Mouse (Mus musculus) ovary, adult 18-20 months (tissue): ENCODE data around the gene Krt8.

ENCODE experiments used
- DNase-seq: peaks from one replicate; pipeline ENCODE4 v3.0.0; 2022; ENCODE audit warnings: low spot score, mixed read lengths

Krt8 gene

GRCm38 (mm10) chr15:101976023-101976422 is 28.3 kb downstream of the Krt8 start:
- DNase-seq, result peak; percentile 61

- DNase-seq, result no peak
These were observed 30.0 kb downstream of the Krt8 start for GRCm38 (mm10) chr15:101974083-101974845.

GRCm38 (mm10) chr15:101973414-101974077 is 30.7 kb downstream of the Krt8 start:
- peak; percentile 77 for DNase-seq

GRCm38 (mm10) chr15:101970536-101970935 is 33.7 kb downstream of the Krt8 start:
- DNase-seq, result no peak

- peak; percentile 40 for DNase-seq
These were observed 37.5 kb downstream of the Krt8 start for GRCm38 (mm10) chr15:101966808-101967207.

GRCm38 (mm10) chr15:101958891-101959290 is 45.4 kb downstream of the Krt8 start:
- DNase-seq, result no peak

GRCm38 (mm10) chr15:101954187-101954586 is 50.1 kb downstream of the Krt8 start, which contains the start of gene Krt78:
Gene Krt78, minus strand, starts transcription at chr15:101954287.
- no peak for DNase-seq

- DNase-seq, result no peak
These were observed 51.4 kb downstream of the Krt8 start for GRCm38 (mm10) chr15:101952733-101953474.
